Mouse (Mus musculus): Measurements from ENCODE around the gene 1700123K08Rik. TPM values are rescaled to one million over a fixed set of nuclear protein-coding genes. Genes with fewer than 3 reads are reported as not detected.
"Not testable (repeated sequence)": the region's sequence is repeated elsewhere in the genome, so short reads cannot be mapped to it uniquely, and the experiment has no call there.

Gene 1700123K08Rik
- not detected in 2 replicates for total RNA-seq (2021)
- long read RNA-seq, experiment 1 = 0 reads
- long read RNA-seq, experiment 2 = 0 reads

DNA sequence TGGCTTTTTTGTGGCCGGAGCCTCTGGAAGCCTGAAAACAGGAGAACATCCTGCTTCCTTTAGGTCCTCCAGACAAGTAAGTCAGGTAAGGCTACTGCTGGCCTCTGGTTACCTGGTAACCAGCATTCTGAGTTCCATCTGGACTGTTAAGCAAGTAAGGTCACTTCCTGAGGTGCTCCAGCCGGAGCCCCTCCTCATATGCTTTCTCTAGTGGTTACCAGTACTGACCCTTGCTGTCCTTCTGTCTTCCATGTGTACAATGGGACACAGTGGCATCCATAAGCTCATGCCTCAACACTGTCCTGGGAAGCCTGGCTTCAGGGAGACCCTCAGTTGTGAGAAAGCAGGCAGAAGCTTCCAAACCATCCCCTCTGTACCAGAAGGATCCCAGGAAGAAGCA is at the start of gene 1700123K08Rik:
Gene 1700123K08Rik, minus strand, starts transcription at position 101 of the 400 bp plus-strand sequence.
- DNase-seq = not testable (repeated sequence)

DNA sequence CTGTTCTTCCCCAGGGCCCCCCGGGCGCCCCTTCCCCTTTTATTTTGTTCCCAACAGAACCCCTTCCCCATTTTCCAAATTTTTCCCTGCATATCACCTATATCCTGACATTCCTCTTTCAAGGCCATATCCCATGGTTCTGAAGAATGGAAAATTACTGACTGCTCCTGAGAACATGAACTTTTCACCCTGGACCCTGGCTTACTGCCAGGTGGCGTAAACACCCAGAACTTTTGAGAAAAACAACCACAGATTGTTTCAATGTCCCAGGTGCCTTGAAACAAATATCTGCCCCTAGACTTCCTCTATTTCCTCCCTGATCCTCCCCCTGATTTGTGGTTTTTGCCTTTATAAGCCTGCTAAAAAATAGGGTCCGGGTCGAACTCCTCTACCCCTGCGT is 22.9 kb upstream of the 1700123K08Rik start:
- DNase-seq = no peak

DNA sequence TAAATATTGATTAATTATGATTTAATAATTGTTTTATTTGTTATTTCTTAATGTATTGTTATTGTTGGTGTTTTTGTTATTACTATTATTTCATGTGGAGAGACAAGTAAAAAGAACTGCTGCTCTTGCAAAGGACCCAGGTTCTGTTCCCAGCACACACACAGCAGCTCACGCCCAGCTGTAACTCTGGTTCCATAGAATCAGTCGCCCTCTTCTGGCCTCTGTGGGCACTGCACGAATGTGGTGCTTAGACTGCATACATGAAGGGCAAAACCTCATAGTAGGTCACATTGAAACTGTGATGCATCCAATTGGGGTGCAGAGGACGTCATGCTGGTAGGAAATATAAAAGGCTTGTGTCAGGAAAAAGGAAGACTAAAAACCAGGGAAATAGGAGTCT is 7.1 kb upstream of the 1700123K08Rik start:
- DNase-seq = peak; percentile 33

GRCm38 (mm10) chr5:138552718-138553117 is 11.8 kb downstream of the 1700123K08Rik start:
- DNase-seq = no peak

DNA sequence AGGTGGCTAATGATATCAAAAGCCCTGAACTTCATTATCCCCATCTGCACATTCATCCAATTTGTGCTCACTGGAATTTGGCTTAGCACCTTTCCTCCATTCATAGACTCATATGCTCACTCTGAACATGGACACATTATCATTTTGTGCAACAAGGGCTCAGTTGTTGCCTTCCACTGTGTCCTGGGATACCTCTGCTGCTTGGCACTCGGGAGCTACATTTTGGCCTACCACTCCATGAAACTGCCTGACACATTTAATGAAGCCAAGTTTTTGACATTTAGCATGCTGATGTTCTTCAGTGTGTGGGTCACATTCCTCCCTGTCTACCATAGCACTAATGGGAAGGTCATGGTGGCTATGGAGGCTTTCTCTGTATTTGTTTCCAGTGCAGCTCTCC is 32.0 kb downstream of the 1700123K08Rik start:
- DNase-seq = no peak

Small RNA genes within 50 kb of the gene (microRNA-seq; reads per million reads assigned to microRNA genes)
- gene Gm24082 = 0 reads per million in 2 experiments

Other genes starting within 250 kb of the 1700123K08Rik start
- 0.33 TPM in 1 of 2 replicates, not detected in the other for gene Pvrig, start 222.8 kb downstream of the 1700123K08Rik start, total RNA-seq (2021)
- gene Zfp157, start 123.2 kb downstream of the 1700123K08Rik start, total RNA-seq (2021) = 9.6 and 10.6 TPM in 2 replicates
- 20.0 and 24.1 TPM in 2 replicates for gene Zfp68, start 55.0 kb upstream of the 1700123K08Rik start, total RNA-seq (2021)
- 6.1 and 6.5 TPM in 2 replicates for gene A430033K04Rik, start 58.1 kb upstream of the 1700123K08Rik start, total RNA-seq (2021)
- 13.9 and 15.1 TPM in 2 replicates for gene Fam20c, start 189.8 kb upstream of the 1700123K08Rik start, total RNA-seq (2021)

Data from adrenal gland, postnatal 14 days (tissue).